Mouse (Mus musculus): ENCODE measurements around the gene Greb1. TPM values are rescaled to one million over a fixed set of nuclear protein-coding genes. Genes with fewer than 3 reads are reported as not detected.

The Greb1 gene
- polyA plus RNA-seq (2015; fragmentation: Nextera tagmentation; extraction: Ambion mirVana) = 2.9 and 3.6 TPM in 2 replicates

DNA sequence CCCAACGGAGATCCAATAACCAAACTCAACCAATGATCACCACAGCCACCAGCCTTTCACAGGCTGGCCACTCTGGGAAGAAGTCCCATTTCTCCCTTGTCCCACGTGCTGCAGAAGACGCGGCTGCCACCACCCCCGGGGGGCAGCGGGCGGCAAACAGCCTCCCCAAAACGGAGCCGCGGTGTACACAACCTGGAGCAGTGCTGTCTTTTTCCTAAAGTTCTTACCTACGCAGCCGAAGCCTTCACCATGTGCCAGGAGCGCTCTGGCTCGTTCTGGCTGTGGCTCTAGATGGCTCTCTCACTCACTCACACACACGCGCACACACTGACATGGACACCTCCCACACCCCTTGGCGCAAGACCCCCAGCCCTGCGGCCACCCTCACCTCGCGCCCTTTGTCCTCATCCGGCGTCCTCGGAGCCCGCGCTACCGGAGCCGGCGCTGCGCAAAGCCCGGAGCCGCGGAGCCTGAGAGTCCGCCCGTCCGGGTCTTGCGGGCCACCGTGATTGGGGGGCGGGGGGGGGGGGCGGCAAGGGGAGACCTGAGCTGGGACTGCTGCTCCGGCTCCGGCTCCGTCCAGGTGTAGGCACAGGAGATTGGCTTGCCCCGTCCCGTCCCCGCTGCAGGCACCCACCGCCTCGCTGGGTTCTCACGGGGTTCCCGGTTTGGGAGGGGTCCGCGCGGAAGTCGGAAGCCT is at the start of gene Greb1:
TSS of gene Greb1 (minus strand) at position 628 of the 700 bp plus-strand sequence.
- H3K36me3 ChIP-seq = no peaks in the 10 kb centered on the region
- peaks cover 7% of the 10 kb centered on the region for H3K4me1 ChIP-seq
- H3K9ac ChIP-seq = peak within 1 kb of the TSS; percentile 55
- no peak within 1 kb of the TSS for H3K27ac ChIP-seq
- no peaks in the 10 kb centered on the region for H3K9me3 ChIP-seq
- peaks cover 11% of the 10 kb centered on the region for H3K27me3 ChIP-seq
- peak; percentile 68 for ATAC-seq (ENCODE audit: borderline replicate concordance, extremely low read depth, low FRiP score, low TSS enrichment)
- H3K4me2 ChIP-seq = peak within 1 kb of the TSS; percentile 98
- H3K4me3 ChIP-seq = peak within 1 kb of the TSS; percentile 56
- WGBS = under 1% methylated on average over 50 of the region's 53 CpGs

DNA sequence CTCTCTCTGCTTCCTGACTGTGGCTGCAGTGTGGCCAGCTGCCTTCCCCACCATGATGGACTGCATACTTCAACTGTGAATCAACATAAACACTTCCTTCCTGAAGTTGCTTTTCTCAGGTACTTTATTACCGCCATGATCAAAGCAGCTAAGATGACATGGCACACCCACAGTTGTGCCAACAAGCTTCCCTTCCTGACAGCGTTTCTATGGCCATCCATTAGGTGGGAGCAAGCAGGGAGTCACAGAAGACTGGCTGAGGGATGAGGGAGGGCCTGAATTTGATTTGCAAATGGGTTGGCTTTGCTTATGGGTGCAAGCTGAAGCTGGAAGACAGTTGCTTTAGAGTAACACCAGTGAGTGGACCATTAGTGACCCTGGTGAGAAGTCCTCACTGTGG is 49.1 kb upstream of the Greb1 start:
- H3K36me3 ChIP-seq = no peaks in the 10 kb centered on the region
- no peak overlapping the region for H3K4me2 ChIP-seq
- no peak overlapping the region for H3K4me3 ChIP-seq
- no peak overlapping the region for H3K27ac ChIP-seq
- WGBS = 30% methylated on average over 2 of the region's 2 CpGs
- ATAC-seq (ENCODE audit: borderline replicate concordance, extremely low read depth, low FRiP score, low TSS enrichment) = no peak
- H3K4me1 ChIP-seq = peaks cover 20% of the 10 kb centered on the region
- H3K27me3 ChIP-seq = no peaks in the 10 kb centered on the region
- no peak overlapping the region for H3K9ac ChIP-seq
- no peaks in the 10 kb centered on the region for H3K9me3 ChIP-seq

- Histone ChIP-seq H3K4me1 (peaks cover 16% of the 10 kb centered on the region), H3K27ac (no peak overlapping the region), H3K4me2 (no peak overlapping the region), H3K27me3 (no peaks in the 10 kb centered on the region), H3K36me3 (no peaks in the 10 kb centered on the region), H3K9me3 (no peaks in the 10 kb centered on the region), H3K9ac (no peak overlapping the region), H3K4me3 (no peak overlapping the region)
- WGBS = 67% methylated on average over 2 of the region's 2 CpGs
- no peak for ATAC-seq (ENCODE audit: borderline replicate concordance, extremely low read depth, low FRiP score, low TSS enrichment)
Measured at GRCm38 (mm10) chr12:16848501-16848900, 47.8 kb upstream of the Greb1 start.

DNA sequence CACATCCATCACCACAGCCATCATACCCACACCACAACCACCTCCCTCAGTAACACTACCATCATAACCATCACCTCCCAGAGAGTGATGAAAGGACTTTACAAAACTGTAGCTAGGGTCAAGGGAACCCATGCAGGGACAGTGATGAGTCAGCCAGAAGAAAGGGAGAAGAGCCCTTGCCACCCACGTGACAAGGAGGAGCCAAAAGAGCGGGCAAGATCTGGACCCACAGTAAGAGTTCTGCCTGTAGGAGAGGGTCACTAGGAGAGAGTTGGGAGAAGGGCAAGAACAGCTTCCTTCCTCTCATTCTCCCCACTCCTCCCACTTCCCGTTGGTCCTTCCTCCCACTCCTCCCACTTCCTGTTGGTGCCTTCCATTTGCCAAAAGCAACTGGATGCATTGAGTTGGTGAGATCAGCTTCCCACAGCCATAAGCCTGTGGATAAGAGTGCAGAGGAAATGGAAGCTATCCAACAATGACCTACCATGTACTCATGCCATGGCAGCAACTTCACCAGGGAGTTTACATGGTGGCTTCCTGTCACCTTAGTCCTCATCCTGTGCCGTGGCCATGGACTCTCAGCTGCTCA is 46.6 kb upstream of the Greb1 start:
- H3K4me3 ChIP-seq = no peak overlapping the region
- H3K4me1 ChIP-seq = peaks cover 14% of the 10 kb centered on the region; the same call in 1 of the 2 replicates
- no peak overlapping the region for H3K9ac ChIP-seq
- H3K27me3 ChIP-seq = no peaks in the 10 kb centered on the region
- no peaks in the 10 kb centered on the region for H3K36me3 ChIP-seq
- no peak for ATAC-seq (ENCODE audit: borderline replicate concordance, extremely low read depth, low FRiP score, low TSS enrichment)
- H3K9me3 ChIP-seq = no peaks in the 10 kb centered on the region
- H3K27ac ChIP-seq = no peak overlapping the region
- WGBS = 64% methylated on average over 4 of the region's 4 CpGs
- no peak overlapping the region for H3K4me2 ChIP-seq

- 46% methylated on average over 14 of the region's 14 CpGs for WGBS
- Histone ChIP-seq H3K4me3 (no peak overlapping the region), H3K4me2 (no peak overlapping the region), H3K36me3 (no peaks in the 10 kb centered on the region), H3K4me1 (peaks cover 10% of the 10 kb centered on the region), H3K9ac (no peak overlapping the region), H3K27ac (peak overlapping the region; percentile 54), H3K27me3 (no peaks in the 10 kb centered on the region), H3K9me3 (no peaks in the 10 kb centered on the region)
- peak; percentile 79; the same call in 1 of the 2 replicates for ATAC-seq (ENCODE audit: borderline replicate concordance, extremely low read depth, low FRiP score, low TSS enrichment)
Measured at GRCm38 (mm10) chr12:16844623-16845592, 44.2 kb upstream of the Greb1 start.

DNA sequence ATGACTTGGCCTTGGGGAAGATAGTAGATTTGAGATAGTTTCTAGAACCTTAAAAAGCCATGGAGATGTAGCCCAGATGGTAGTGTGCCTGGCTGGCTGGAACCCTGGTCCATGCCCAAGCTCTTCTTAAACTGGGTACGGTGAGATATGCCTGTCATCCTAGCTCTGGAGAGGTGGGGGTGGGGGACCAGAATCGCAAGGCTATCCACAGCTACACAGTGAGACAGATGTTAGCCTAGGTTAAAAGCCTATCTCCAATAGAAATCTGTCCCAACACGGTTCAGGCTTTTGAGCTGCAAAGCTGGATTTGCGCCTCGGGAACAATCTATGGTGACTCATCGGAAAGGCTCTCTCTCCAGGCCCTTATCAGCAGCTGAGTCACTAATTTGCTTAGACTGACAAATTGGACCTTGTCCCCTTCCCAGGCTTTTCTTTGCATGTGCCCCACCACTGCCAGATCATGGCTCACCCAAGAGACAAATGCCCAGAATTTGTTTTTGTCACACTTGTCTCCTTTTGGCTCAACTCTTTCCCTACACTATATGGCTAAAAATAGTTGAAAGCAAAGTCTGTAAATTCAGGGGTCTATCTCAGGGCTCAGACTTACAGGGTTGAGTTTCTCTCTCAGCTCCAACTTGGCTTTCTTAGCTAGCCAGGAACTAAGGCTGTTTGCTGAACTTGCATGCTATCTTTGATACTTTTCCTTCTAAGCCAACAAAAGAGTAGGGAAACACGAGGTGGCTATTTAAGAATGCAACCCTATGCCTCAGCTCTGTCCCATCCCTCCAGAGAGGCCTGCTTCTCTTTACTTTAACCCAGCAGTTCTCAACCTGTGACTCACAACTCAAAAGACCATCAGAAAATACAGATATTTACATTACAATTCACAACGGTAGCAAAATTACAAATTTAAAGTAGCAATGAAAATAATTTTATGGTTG is 40.4 kb upstream of the Greb1 start:
- no peak overlapping the region for H3K9ac ChIP-seq
- H3K4me3 ChIP-seq = no peak overlapping the region
- no peaks in the 10 kb centered on the region for H3K36me3 ChIP-seq
- 0 out of 2 replicates have a peak overlapping the region, but pooled peaks have one; percentile 24 for H3K27ac ChIP-seq
- no peak overlapping the region for H3K4me2 ChIP-seq
- H3K4me1 ChIP-seq = peaks cover 14% of the 10 kb centered on the region
- no peak for ATAC-seq (ENCODE audit: borderline replicate concordance, extremely low read depth, low FRiP score, low TSS enrichment)
- H3K27me3 ChIP-seq = no peaks in the 10 kb centered on the region
- WGBS = 42% methylated on average over 8 of the region's 8 CpGs
- no peaks in the 10 kb centered on the region for H3K9me3 ChIP-seq

DNA sequence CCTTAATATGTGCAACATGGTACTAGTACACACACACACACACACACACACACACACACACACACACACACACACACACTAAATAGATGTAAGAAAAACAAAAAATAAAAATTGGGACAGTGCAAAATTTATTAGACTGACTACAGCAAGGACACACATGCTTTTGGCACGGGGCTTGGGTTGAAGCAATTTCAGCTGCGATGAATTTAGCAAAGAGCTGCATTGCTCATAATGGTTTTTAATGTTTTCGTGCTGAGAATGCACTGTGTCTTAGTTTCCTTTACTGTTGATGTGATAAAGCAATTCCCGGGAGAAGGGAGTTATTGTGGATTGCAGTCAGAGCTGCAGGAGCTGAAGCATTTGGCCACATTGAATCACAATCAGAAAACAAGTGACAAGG is 37.1 kb upstream of the Greb1 start:
- H3K9me3 ChIP-seq = no peaks in the 10 kb centered on the region
- 91% methylated on average over 4 of the region's 4 CpGs for WGBS
- no peak overlapping the region for H3K4me2 ChIP-seq
- no peak overlapping the region for H3K27ac ChIP-seq
- no peaks in the 10 kb centered on the region for H3K27me3 ChIP-seq
- ATAC-seq (ENCODE audit: borderline replicate concordance, extremely low read depth, low FRiP score, low TSS enrichment) = no peak
- peaks cover 13% of the 10 kb centered on the region for H3K4me1 ChIP-seq
- H3K9ac ChIP-seq = no peak overlapping the region
- no peak overlapping the region for H3K4me3 ChIP-seq
- H3K36me3 ChIP-seq = no peaks in the 10 kb centered on the region

- no peak overlapping the region for H3K9ac ChIP-seq
- no peaks in the 10 kb centered on the region for H3K36me3 ChIP-seq
- H3K27me3 ChIP-seq = no peaks in the 10 kb centered on the region
- no peak overlapping the region for H3K4me2 ChIP-seq
- no peak overlapping the region for H3K4me3 ChIP-seq
- peak; percentile 81; the same call in 1 of the 2 replicates for ATAC-seq (ENCODE audit: borderline replicate concordance, extremely low read depth, low FRiP score, low TSS enrichment)
- WGBS = 31% methylated on average over 9 of the region's 9 CpGs
- no peaks in the 10 kb centered on the region for H3K9me3 ChIP-seq
- peaks cover 13% of the 10 kb centered on the region for H3K4me1 ChIP-seq
- no peak overlapping the region for H3K27ac ChIP-seq
Measured at GRCm38 (mm10) chr12:16836188-16836587, 35.5 kb upstream of the Greb1 start.

DNA sequence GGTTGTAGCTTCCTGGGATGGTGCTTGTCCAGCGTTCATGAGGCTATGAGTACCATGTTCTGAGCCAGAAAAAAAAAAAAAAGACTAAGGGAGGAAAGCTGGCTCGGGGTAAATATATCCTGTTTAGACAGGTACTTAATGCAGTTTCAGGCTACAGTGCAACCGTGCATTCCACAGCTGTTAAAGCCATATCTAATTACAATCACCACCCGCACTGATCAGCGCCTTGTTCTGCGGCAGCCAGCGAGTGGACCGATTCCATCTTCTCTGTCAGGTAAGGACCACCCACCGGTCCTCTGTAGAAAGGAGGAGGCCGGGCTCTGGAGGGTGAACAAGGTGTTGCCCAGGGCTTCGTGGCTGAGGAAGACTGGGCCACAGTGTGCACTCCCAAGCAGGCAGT is 34.0 kb upstream of the Greb1 start:
- no peak for ATAC-seq (ENCODE audit: borderline replicate concordance, extremely low read depth, low FRiP score, low TSS enrichment)
- no peak overlapping the region for H3K27ac ChIP-seq
- WGBS = 48% methylated on average over 11 of the region's 11 CpGs
- no peak overlapping the region for H3K9ac ChIP-seq
- H3K27me3 ChIP-seq = no peaks in the 10 kb centered on the region
- no peaks in the 10 kb centered on the region for H3K9me3 ChIP-seq
- H3K4me3 ChIP-seq = no peak overlapping the region
- H3K4me1 ChIP-seq = peaks cover 8% of the 10 kb centered on the region
- no peak overlapping the region for H3K4me2 ChIP-seq
- no peaks in the 10 kb centered on the region for H3K36me3 ChIP-seq

DNA sequence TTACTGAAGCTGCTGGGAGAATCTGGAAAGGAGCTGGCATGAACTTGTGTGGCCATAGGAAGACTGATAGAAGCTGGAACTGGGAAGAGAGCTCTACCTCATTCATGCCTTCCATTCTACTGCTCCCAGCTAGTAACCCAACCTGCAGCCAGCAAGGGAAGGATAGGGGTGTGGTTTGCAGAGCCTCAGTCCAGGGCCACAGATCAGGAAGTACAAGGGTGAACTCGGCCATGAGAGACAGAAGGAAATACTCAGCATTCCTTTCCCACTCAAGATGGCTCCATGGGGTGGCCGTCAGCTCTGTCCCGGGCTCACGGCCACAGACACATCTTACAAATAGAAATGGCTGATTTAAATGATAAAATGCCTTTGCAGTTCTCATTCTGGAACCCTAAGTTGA is 30.4 kb upstream of the Greb1 start:
- Histone ChIP-seq H3K4me3 (no peak overlapping the region), H3K4me2 (no peak overlapping the region), H3K9ac (no peak overlapping the region), H3K27me3 (no peaks in the 10 kb centered on the region), H3K4me1 (peaks cover 4% of the 10 kb centered on the region), H3K36me3 (peaks cover 8% of the 10 kb centered on the region), H3K9me3 (no peaks in the 10 kb centered on the region), H3K27ac (no peak overlapping the region)
- no peak for ATAC-seq (ENCODE audit: borderline replicate concordance, extremely low read depth, low FRiP score, low TSS enrichment)
- WGBS = 45% methylated on average over 4 of the region's 4 CpGs

DNA sequence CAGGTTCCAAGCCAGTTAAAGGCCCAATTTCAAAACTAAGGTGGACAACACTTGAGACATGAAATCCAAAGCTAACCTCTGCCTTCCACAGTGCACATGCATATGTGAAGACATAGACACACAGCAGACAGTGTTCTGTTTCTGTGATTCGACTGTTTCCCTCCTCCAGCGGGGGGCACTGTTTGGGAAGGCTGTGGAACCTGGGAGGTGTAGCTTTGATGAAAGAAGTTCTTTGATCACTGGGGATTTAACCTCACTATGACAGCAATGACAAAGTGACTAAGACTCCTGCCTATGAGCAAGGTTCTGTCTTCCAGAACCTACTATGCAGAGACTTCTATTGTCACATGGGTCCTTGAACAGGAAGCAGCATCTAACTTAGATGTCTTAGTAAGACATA is 29.1 kb upstream of the Greb1 start:
- WGBS = 76% methylated on average over 2 of the region's 2 CpGs
- Histone ChIP-seq H3K4me3 (no peak overlapping the region), H3K9ac (no peak overlapping the region), H3K27ac (no peak overlapping the region), H3K4me2 (no peak overlapping the region), H3K4me1 (no peaks in the 10 kb centered on the region), H3K36me3 (peaks cover 19% of the 10 kb centered on the region), H3K27me3 (no peaks in the 10 kb centered on the region), H3K9me3 (no peaks in the 10 kb centered on the region)
- no peak for ATAC-seq (ENCODE audit: borderline replicate concordance, extremely low read depth, low FRiP score, low TSS enrichment)

All from lung, embryonic 15.5 days (tissue).